Mouse (Mus musculus): Measurements from ENCODE around the gene Man1a. TPM values are rescaled to one million over a fixed set of nuclear protein-coding genes. Genes with fewer than 3 reads are reported as not detected.

Gene Man1a
- total RNA-seq, 1 experiment: 9.1 TPM

GRCm38 (mm10) chr10:54043358-54043757 lies 33.1 kb downstream of the Man1a start:
- Histone ChIP-seq H3K9ac (ENCODE audit: insufficient read depth, low read depth, low read length, poor library complexity, severe bottlenecking) (no peak overlapping the region), H3K4me1 (ENCODE audit: control insufficient read depth in 2 of 2, insufficient read depth in 2 of 2, low read length in 2 of 2, poor library complexity in 1 of 2) (no peaks in the 10 kb centered on the region), H3K4me3 (ENCODE audit: insufficient read depth in 1 of 2, low read depth in 1 of 2, low read length in 2 of 2, poor library complexity in 1 of 2, severe bottlenecking in 1 of 2) (no peak overlapping the region), H3K36me3 (ENCODE audit: control insufficient read depth, insufficient read depth, low read length, poor library complexity, severe bottlenecking) (no peaks in the 10 kb centered on the region), H3K9me3 (ENCODE audit: control insufficient read depth, insufficient read depth, low read depth, low read length) (no peaks in the 10 kb centered on the region), H3K27ac (ENCODE audit: insufficient read depth, low read depth, low read length, poor library complexity, severe bottlenecking) (no peak overlapping the region)
- DNase-seq (ENCODE audit: low read depth, low spot score): no peak
- in situ Hi-C loops (cut with MboI; ENCODE audit: low sequenced_read_pairs in 2 of 2, unreplicated experiment in 2 of 2): no loop called here
- TF ChIP-seq CHD2 (IDR thresholded peaks at IDR 0.05; ENCODE audit: low read depth, low read length): no peak
- no peak for TF ChIP-seq ZC3H11A (IDR thresholded peaks at IDR 0.05; ENCODE audit: borderline replicate concordance, low read depth, low read length)
- TF ChIP-seq HCFC1 (IDR thresholded peaks at IDR 0.05; ENCODE audit: borderline replicate concordance, insufficient read depth, low read length): no peak
- no peak for TF ChIP-seq MAFK (IDR thresholded peaks at IDR 0.05; ENCODE audit: insufficient read depth, low read depth, low read length)
- no peak for TF ChIP-seq ZNF384 (IDR thresholded peaks at IDR 0.05; ENCODE audit: low read depth, low read length)

GRCm38 (mm10) chr10:54042212-54042840 lies 34.1 kb downstream of the Man1a start:
- Histone ChIP-seq H3K9me3 (ENCODE audit: control insufficient read depth, insufficient read depth, low read depth, low read length) (no peaks in the 10 kb centered on the region), H3K27ac (ENCODE audit: insufficient read depth, low read depth, low read length, poor library complexity, severe bottlenecking) (no peak overlapping the region), H3K9ac (ENCODE audit: insufficient read depth, low read depth, low read length, poor library complexity, severe bottlenecking) (no peak overlapping the region), H3K4me3 (ENCODE audit: insufficient read depth in 1 of 2, low read depth in 1 of 2, low read length in 2 of 2, poor library complexity in 1 of 2, severe bottlenecking in 1 of 2) (no peak overlapping the region), H3K4me1 (ENCODE audit: control insufficient read depth in 2 of 2, insufficient read depth in 2 of 2, low read length in 2 of 2, poor library complexity in 1 of 2) (no peaks in the 10 kb centered on the region), H3K36me3 (ENCODE audit: control insufficient read depth, insufficient read depth, low read length, poor library complexity, severe bottlenecking) (no peaks in the 10 kb centered on the region)
- DNase-seq (ENCODE audit: low read depth, low spot score): no peak
- TF ChIP-seq CHD2 (IDR thresholded peaks at IDR 0.05; ENCODE audit: low read depth, low read length) (no peak), ZNF384 (IDR thresholded peaks at IDR 0.05; ENCODE audit: low read depth, low read length) (no peak), HCFC1 (IDR thresholded peaks at IDR 0.05; ENCODE audit: borderline replicate concordance, insufficient read depth, low read length) (no peak), MAFK (IDR thresholded peaks at IDR 0.05; ENCODE audit: insufficient read depth, low read depth, low read length) (no peak), ZC3H11A (IDR thresholded peaks at IDR 0.05; ENCODE audit: borderline replicate concordance, low read depth, low read length) (no peak)
- in situ Hi-C loops (cut with MboI; ENCODE audit: low sequenced_read_pairs in 2 of 2, unreplicated experiment in 2 of 2): no loop called here

- no peaks in the 10 kb centered on the region for H3K9me3 ChIP-seq (ENCODE audit: control insufficient read depth, insufficient read depth, low read depth, low read length)
- in situ Hi-C loops (cut with MboI; ENCODE audit: low sequenced_read_pairs in 2 of 2, unreplicated experiment in 2 of 2): no loop called here
- TF ChIP-seq MAFK (IDR thresholded peaks at IDR 0.05; ENCODE audit: insufficient read depth, low read depth, low read length) (no peak), HCFC1 (IDR thresholded peaks at IDR 0.05; ENCODE audit: borderline replicate concordance, insufficient read depth, low read length) (no peak), ZC3H11A (IDR thresholded peaks at IDR 0.05; ENCODE audit: borderline replicate concordance, low read depth, low read length) (no peak), CHD2 (IDR thresholded peaks at IDR 0.05; ENCODE audit: low read depth, low read length) (no peak), ZNF384 (IDR thresholded peaks at IDR 0.05; ENCODE audit: low read depth, low read length) (no peak)
- H3K4me3 ChIP-seq (ENCODE audit: insufficient read depth in 1 of 2, low read depth in 1 of 2, low read length in 2 of 2, poor library complexity in 1 of 2, severe bottlenecking in 1 of 2): no peak overlapping the region
- DNase-seq (ENCODE audit: low read depth, low spot score): no peak
- H3K4me1 ChIP-seq (ENCODE audit: control insufficient read depth in 2 of 2, insufficient read depth in 2 of 2, low read length in 2 of 2, poor library complexity in 1 of 2): no peaks in the 10 kb centered on the region
- no peak overlapping the region for H3K9ac ChIP-seq (ENCODE audit: insufficient read depth, low read depth, low read length, poor library complexity, severe bottlenecking)
- no peak overlapping the region for H3K27ac ChIP-seq (ENCODE audit: insufficient read depth, low read depth, low read length, poor library complexity, severe bottlenecking)
- no peaks in the 10 kb centered on the region for H3K36me3 ChIP-seq (ENCODE audit: control insufficient read depth, insufficient read depth, low read length, poor library complexity, severe bottlenecking)
These were observed 35.9 kb downstream of the Man1a start for GRCm38 (mm10) chr10:54040261-54041165.

- no peaks in the 10 kb centered on the region for H3K4me1 ChIP-seq (ENCODE audit: control insufficient read depth in 2 of 2, insufficient read depth in 2 of 2, low read length in 2 of 2, poor library complexity in 1 of 2)
- no peaks in the 10 kb centered on the region for H3K36me3 ChIP-seq (ENCODE audit: control insufficient read depth, insufficient read depth, low read length, poor library complexity, severe bottlenecking)
- no peaks in the 10 kb centered on the region for H3K9me3 ChIP-seq (ENCODE audit: control insufficient read depth, insufficient read depth, low read depth, low read length)
- in situ Hi-C loops (cut with MboI; ENCODE audit: low sequenced_read_pairs in 2 of 2, unreplicated experiment in 2 of 2): no loop called here
- TF ChIP-seq HCFC1 (IDR thresholded peaks at IDR 0.05; ENCODE audit: borderline replicate concordance, insufficient read depth, low read length): no peak
- no peak for TF ChIP-seq ZC3H11A (IDR thresholded peaks at IDR 0.05; ENCODE audit: borderline replicate concordance, low read depth, low read length)
- no peak for TF ChIP-seq CHD2 (IDR thresholded peaks at IDR 0.05; ENCODE audit: low read depth, low read length)
- TF ChIP-seq ZNF384 (IDR thresholded peaks at IDR 0.05; ENCODE audit: low read depth, low read length): no peak
- no peak for TF ChIP-seq MAFK (IDR thresholded peaks at IDR 0.05; ENCODE audit: insufficient read depth, low read depth, low read length)
- no peak for DNase-seq (ENCODE audit: low read depth, low spot score)
- no peak overlapping the region for H3K4me3 ChIP-seq (ENCODE audit: insufficient read depth in 1 of 2, low read depth in 1 of 2, low read length in 2 of 2, poor library complexity in 1 of 2, severe bottlenecking in 1 of 2)
- H3K9ac ChIP-seq (ENCODE audit: insufficient read depth, low read depth, low read length, poor library complexity, severe bottlenecking): no peak overlapping the region
- H3K27ac ChIP-seq (ENCODE audit: insufficient read depth, low read depth, low read length, poor library complexity, severe bottlenecking): no peak overlapping the region
These were observed 36.7 kb downstream of the Man1a start for GRCm38 (mm10) chr10:54039754-54040153.

All from ES-E14 (cell line).